Mouse (Mus musculus) gastrocnemius, postnatal 14 days (tissue): ENCODE data around the gene Gm20388. TPM values are rescaled to one million over a fixed set of nuclear protein-coding genes. Genes with fewer than 3 reads are reported as not detected.

Experiments
- DNase-seq: peaks from one replicate; pipeline ENCODE4 v3.0.0; 2021; ENCODE audit warnings: mixed read lengths
- intact Hi-C: fragments of 180-260 bp; cut with DNase I; formaldehyde crosslinking; loops from one replicate; pipeline ENCODE4 v1.15.1; 2025; ENCODE audit warnings: low total_unique reads
- total RNA-seq, 2 experiments: library from RNA; stranded (reverse); gene quantifications; 2 replicates each; pipeline ENCODE4 v1.2.3; 2021

Gm20388 gene
- total RNA-seq, 2 experiments from 2014 or later = 5.6 to 6.0 TPM

DNA sequence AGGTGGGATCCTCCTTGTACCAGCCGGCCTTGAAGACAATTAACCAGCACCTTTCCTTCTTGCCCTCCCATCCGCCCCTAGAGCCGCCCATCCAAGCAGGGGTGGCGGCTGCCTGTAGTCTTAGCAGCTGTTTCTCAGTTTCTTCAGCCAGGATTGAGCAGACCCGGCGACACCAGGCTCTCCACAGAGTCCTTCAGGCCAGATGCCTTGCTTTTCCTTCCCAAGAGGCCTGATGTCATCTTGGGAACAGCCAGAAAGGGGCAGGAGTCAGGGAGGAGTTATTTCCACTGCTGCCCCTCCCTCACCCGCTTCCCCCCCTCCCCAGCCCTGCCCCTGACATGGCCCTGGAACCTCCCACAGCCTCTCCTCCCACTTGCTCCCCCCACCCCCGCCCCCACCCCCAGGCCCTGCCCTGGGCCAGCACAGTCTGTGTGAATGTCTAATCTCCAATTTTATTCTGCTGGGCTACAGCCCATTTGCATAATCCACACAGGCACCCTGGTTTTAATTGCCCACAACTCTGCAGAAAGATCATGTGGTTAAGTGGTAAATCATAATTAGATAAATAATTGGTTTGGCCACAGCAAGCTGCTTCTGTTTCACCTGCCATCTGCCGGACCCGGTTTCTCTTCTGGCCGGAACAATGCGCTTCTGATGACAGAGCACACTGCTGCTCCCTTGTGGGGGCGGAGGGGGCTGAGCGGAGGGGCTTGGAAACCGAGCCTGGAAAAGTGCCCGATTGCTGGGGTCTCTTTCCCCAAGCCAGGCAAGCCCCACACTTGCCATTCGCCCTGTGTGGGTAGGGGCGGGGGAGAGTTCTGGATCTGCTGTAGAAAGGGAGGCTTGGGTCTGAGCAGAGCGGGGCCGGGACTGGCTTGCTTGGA lies 610.3 kb downstream of the Gm20388 start:
- intact Hi-C loops = loop anchor here (10.0 kb wide), 1 partner anchor 196 kb away; no protein-coding TSS in a partner anchor
- no peak for DNase-seq

DNA sequence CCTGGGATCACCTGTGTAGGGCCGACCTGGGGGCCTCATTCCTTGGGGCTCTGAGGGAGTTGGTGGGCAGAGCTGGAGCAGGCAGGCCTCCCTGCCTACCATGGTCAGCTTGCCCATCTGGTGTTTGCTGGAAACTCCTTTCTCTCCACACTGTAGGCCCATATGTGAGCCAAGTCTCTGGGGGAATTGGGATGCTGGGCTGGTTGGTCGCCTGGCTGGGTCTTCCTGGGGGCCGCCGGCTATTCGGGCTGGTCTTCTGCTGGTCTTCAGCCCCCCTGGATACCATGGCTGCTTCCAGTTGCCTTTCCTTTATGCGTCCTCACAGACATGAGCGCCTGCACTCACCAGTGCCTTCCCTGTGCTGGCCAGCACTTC lies 610.9 kb downstream of the Gm20388 start:
- DNase-seq = no peak
- intact Hi-C loops = loop anchor here (10.0 kb wide), 1 partner anchor 197 kb away; no protein-coding TSS in a partner anchor

DNA sequence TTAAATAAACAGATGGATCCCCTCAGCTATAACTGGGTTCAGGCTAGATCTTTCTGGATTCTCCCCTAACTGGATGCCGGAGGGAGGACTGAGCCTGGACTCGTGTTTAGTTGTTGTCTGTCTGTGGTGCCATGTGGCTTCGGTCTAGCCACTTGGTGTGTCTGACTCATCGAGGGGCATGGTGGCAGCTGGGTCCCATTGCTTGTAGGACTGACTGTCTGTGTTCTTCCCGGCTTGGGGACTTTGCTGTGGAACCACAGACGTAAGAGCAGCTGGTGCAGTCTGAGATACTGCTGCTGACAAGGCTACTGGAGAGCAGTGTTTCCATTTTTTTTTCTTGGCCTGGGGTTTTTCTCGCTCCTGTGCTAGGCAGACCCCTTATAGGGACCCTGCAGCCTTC lies 613.0 kb downstream of the Gm20388 start:
- no peak for DNase-seq
- intact Hi-C loops = loop anchor here (10.0 kb wide), 1 partner anchor 199 kb away; no protein-coding TSS in a partner anchor

DNA sequence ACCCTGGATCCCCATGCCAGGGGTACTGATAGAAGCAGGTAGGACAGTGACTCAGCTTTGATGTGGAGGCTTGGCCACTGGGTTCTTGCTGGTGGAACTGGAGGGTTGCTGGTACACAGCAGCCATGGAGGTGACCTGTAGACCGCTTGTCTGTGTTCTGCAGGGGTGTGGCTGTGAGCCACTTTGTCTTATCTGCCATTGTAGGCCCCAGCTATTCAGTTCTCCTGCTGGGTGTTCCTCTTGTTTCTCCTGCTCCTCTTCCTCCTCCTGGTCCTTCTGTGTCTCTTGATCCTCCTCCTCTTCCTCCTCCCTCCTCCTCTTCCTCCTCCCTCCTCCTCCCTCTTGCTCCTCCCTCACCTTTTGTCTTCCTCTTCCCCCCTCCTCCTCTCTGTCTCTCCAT lies 614.5 kb downstream of the Gm20388 start:
- intact Hi-C loops = loop anchor here (10.0 kb wide), 1 partner anchor 200 kb away; no protein-coding TSS in a partner anchor
- DNase-seq = no peak

DNA sequence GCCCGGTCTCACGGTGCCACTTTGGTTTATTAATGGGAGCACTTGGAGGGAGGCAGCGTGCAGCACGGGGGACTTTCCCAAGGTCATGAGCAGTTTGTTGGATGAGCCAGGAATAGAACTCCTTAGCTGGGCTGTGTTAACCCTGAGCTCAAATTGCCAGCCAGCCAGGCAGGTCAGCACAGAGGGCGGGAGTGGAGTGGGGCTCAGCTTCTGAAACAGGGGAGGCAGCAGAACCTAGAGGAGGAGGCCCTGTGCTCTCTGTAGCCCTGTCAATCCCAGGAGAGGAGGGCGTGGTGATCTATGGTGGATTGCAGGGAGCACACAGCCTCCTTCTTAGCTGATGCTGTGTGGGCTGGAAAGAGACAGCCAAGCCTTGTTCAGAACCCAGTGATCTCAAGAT lies 615.2 kb downstream of the Gm20388 start:
- DNase-seq = no peak
- intact Hi-C loops = loop anchor here (10.0 kb wide), 1 partner anchor 201 kb away; no protein-coding TSS in a partner anchor

DNA sequence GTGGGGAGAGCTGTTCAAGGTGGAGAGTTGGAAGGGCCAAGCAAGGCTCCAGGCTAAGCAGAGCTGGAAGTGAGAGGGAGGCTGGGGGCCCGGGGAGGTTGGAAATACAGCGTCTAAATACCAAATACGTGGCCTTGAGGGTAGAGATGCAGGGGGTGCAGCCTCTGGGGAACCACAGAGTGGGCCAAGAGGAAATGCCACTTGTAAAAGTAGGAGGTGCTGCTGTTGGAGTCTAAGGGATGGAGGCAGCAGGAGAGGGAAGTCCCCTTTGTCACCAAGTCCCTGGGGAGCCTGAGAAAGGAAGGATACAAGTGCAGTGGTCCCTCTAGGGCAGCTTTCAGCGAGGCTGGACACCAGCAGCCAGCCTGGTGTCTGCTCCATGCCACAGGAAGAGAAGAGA lies 615.9 kb downstream of the Gm20388 start:
- intact Hi-C loops = loop anchor here (10.0 kb wide), 1 partner anchor 202 kb away; no protein-coding TSS in a partner anchor
- no peak for DNase-seq

DNA sequence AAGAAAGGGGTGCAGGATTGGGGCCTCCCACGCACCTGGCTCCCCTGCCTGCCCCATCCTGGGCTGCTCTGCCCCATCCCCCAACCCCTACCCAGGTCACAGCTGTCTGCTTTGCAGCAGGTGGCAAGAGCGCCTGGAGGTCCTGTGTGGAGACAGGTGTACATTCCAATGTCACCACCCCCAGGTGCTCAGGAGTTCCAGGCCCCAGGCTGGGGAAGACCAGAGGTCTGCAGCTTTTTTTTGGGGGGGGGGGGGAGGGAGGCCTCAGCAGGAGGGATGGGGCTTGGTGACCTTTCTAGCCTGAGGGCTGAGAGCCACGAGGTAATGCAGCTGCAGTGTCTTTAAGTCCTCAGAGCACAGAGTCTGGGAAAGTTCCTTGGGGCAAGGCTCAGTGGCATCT lies 617.7 kb downstream of the Gm20388 start:
- DNase-seq = no peak
- intact Hi-C loops = loop anchor here (10.0 kb wide), 1 partner anchor 204 kb away; no protein-coding TSS in a partner anchor

DNA sequence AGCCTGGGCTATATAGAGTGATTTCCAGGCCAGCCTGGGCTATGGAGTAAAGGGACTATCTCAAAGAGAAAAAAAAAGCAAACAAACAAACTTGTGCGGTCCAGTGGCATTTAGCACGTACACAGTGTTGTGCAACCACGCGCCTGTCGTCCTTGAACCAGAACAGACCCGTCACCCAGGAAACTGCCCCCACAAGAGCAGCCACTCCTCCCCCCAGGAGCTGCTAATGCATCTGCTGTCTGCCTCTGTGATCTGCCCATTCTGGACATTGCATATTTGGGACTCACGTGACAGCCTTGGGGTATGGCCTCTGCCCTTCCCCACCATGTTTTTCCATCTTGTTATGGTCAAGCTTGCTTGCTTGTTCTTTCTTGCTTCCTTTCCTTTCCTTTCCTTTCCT lies 618.6 kb downstream of the Gm20388 start:
- DNase-seq = no peak
- intact Hi-C loops = loop anchor here (10.0 kb wide), 1 partner anchor 204 kb away; no protein-coding TSS in a partner anchor

DNA sequence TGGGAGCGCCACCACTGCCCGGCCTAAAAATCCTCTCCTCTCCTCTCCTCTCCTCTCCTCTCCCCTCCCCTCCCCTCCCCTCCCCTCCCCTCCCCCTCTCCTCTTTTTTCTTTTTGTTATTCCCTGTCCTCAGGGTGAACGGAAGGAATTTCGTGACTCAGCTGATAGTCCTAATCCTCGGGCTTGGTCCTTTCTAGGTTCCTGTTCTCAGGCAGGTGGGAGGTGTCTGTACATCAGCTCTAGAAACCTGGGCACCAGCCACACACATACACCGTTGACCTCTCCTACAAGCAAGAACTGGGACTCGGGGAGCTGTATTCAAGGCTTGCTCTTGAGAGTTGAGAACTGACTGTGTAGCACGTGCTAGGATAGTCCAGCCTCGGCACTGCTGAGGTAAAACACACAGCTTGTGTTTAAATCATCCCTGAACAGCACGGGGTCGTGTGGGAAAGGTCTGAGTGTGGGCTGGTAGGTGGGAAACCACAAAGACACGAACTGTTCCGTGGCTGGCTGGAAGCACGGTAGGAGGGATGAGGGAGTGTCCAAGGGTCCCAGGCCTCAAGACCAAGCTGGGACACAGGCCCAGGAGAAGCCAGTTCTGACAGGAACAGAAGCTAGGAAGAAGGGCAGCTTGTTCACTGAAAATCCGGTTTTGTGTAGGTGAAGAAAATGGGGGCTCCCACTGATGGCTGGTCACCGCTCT lies 620.5 kb downstream of the Gm20388 start:
- intact Hi-C loops = loop anchor here (5.0 kb wide), 1 partner anchor 114 kb away; no protein-coding TSS in a partner anchor
- DNase-seq = no peak

DNA sequence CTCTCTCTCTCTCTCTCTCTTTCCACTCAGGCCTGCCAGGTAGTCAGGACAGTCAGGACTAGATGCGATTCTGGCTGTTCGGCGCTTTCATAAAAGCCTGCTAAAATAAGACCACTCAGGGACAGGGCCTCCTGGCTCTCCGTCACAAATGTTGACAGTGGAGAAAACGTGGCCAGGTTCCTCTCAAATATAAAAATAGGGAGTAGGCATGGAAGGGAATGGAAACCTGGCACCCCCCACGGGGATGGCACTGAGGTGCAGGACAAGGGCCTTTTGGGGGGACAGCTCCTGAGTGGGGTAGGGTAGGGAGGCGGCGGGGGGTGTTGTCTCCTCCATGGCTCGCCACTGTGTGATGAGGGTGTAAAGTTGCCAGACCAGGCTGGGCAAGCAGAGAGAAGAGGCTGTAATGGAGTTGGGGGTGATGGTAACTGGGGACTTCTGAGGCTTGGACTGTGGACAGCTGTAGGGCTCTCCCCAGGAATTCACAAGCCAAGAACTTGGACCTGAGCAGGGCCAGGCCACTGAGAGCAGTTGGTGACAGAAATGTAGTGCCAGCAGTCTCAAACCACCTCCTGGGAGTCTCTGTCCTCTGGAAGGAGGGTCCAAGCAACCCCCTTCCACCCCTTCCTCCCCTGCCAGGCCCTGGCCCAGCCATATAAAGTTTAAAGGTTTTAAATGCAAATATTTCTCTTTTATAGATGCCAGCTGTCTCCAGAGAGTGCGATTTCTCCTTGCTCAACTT lies 621.3 kb downstream of the Gm20388 start:
- no peak for DNase-seq
- intact Hi-C loops = loop anchor here (5.0 kb wide), 1 partner anchor 115 kb away; no protein-coding TSS in a partner anchor

DNA sequence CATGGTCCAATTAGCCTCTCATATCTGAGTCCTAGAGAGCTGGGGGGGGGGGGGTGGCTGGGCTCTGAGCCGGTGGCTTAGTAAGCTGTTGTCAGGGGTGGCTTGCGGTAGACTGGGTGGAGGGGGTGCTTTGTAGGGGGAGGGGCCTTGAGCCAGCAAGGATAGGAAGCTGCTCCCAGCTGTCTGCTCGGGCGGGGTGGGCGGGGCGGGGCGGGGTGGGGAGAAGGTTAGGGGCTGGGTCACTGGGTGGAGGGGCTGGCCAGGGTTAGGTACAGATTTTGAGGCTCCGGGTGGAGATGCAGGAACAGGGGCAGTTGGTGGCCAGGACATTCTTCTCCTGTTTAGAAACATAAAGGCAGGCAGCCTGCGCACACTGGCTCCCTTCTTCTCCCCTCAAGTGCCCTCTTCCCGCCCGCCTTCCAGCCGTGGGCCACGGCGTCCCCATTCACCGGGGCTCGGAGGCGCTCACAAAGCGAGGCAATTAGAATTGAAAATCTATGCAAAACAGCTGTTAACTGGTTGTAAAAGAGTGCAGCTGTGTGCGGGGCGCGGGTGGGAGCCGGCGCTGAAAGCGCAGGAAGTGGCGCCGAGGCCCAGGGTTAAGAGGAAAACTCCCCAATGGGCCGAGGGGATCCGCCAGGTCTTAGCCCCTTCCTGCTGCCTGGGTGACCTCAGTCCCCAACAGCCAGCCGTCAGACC lies 622.0 kb downstream of the Gm20388 start:
- intact Hi-C loops = loop anchor here (5.0 kb wide), 1 partner anchor 115 kb away; no protein-coding TSS in a partner anchor
- no peak for DNase-seq

DNA sequence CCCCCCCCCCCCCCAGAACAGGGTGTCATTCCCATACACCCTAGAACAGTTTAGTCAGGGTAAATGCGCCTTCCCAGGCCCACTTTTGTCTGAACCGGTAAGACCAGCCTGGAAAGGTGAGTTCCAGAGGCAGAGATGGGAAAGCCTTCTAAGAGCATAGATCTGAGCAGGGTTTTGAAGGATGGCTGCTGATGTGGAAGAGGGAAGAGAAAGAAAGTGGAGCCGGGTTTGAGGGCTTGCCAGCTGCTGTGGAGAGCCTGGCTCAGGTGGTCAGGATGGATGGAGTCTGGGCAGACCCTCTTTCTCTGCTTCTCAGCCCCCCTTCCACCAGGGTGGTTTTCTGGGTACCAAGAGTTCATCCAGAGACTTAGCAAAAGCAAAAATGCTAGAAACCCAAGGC lies 622.7 kb downstream of the Gm20388 start:
- intact Hi-C loops = loop anchor here (5.0 kb wide), 1 partner anchor 116 kb away; no protein-coding TSS in a partner anchor
- no peak for DNase-seq

DNA sequence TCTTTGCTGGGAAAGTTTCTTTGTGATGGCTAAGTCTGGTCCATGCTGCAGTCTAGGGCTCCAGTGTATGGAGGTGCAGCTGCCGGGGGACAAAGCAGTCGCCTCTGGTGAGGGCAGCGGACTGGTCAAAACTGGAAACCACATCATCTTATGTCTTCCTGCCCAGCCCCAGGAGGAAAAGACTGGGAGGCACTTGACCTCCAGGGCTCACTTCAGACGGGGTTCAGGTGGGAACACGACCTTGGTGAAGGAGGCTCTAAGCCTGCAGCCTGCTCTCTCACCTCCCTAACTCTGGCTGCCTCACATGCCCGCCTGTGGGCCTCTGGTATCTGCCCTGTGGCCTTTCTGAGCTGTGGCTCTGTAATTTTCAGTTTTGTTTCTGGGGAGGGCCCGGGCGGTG lies 623.4 kb downstream of the Gm20388 start:
- no peak for DNase-seq
- intact Hi-C loops = loop anchor here (5.0 kb wide), 1 partner anchor 117 kb away; no protein-coding TSS in a partner anchor

DNA sequence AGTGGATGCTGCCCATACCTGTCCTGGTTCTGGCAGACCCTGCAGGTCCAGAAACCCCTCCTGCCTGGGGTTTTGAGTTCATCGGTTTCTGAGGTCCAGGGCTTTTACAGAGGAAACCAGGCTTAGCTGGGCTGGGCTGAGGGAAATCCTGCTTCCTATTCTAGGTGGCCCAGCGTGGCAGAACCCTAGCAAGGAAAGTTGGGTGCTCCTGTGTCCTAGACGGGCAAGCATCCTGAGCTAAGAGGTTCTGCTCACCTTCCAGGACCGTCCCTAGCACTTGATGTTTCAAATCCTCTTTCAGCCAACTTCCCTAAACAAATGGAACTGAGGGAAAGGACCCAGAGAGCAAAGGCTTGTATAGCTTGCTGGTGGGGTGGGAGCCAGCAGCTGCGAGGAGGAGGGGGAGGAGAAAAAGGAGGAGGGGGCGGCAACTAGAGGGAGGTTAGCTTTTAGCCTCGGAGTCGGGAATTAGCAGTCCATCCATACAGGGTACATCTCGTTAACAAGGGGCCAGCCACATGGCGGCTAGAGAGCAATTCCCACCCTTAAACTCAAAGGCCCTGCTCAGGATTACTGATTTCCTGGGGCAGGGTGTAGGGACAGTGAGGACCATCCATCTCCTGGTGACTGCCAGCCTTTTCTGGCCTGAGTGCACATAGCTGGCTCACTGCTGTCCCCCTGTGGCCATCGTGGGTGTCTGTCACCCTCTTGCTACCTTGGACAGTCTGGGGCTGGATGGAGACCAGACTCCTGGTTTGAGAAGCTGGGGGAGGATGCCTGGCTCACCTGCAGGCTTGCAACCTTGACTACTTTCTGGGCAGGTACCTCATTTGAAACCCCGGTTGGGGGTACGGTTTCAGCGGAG lies 624.1 kb downstream of the Gm20388 start:
- intact Hi-C loops = loop anchor here (5.0 kb wide), 2 partner anchors 117 to 127 kb away; no protein-coding TSS in a partner anchor
- DNase-seq = peak; percentile 84

DNA sequence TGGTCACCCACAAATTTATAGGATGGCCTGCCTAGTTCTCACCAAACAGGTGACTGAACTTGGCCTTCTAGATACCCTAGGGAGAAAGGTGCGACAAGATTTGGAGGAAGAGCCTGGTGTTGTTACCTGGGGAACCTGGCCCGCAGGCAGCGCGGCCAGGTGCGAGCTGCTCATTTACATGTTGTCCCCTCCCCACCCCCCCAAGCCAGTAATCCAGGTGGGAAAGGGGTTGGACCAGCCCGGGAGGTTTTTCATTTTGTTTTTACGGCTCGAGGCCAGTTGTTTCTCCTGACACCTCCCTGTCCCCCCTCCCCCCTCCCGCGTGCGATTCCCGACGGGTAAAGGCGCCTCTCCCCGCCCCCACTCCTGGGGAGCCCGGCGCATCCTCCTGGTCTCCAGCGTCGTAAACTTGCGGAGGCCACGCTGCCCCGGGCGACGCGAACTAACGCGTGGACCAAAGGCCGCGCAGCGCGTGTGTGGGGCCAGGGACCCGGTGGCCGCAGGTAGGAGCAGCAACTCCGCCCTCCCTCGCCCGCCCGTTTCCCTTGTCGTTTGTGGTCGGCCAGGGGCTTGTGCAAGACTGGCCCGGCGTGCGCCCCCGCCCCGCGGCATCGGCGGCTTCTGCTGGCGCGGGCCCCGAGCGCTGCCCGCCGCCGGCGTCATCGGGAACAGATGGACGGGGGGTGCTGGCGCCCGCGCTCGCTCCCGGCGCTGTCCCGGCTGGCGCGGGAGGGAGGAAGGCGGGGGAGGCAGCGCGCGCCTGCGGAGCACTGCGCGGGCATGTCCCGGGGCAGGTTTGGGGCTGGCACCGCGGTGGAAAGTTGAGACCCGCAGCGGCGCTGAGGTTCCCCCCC lies 625.0 kb downstream of the Gm20388 start:
- DNase-seq = peak; percentile 65
- intact Hi-C loops = loop anchor here (5.0 kb wide), 1 partner anchor 128 kb away; no protein-coding TSS in a partner anchor

DNA sequence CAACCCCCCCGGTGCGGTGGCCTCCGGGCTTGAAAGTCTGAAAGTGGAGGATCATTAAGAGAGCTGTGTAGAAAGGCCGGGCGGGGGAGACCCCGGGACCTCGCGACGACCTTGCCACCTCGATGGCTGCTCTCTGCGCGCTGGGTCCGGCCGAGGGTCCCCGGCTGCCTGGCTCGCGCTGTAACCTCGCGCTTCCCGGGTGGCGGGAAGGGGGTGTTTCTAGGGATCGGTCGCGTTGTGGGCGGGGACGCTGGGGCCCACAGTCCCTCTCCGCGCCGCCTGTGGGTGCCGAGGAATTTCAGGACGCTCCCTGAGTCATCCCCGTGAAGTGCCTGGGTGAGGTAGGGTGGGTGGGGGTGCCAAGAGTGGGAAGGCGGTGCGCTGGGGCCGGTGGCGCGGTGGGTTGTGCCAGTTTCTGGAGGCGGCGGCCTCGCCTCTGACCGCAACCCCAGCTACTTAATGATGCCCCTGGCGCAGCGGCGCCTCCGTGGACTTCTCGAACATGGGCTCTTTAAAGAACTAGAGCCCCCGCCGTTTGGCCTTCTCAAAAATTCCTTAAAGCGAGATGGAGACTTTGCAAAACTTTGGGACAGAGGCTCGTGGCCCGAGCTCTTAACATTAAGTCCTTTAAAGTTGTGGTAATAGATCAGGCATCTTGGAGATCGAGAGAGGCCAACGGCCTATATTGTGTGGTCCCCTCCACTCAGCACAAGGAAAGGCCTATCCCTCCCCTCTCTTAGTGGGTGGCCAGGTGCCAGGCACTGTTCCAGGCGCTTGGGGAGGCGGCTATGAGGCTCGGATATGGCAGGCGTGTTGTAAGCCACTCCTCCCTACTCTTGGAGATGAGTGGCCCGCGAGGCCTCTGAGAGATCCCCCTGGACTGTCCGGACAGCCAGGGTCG lies 625.9 kb downstream of the Gm20388 start:
- intact Hi-C loops = loop anchor here (5.0 kb wide), 1 partner anchor 129 kb away; no protein-coding TSS in a partner anchor
- DNase-seq = no peak
